Mouse (Mus musculus): ENCODE data around the gene B4galt7.
"Not testable (repeated sequence)": the region's sequence is repeated elsewhere in the genome, so short reads cannot be mapped to it uniquely, and the experiment has no call there.

The B4galt7 gene

DNA sequence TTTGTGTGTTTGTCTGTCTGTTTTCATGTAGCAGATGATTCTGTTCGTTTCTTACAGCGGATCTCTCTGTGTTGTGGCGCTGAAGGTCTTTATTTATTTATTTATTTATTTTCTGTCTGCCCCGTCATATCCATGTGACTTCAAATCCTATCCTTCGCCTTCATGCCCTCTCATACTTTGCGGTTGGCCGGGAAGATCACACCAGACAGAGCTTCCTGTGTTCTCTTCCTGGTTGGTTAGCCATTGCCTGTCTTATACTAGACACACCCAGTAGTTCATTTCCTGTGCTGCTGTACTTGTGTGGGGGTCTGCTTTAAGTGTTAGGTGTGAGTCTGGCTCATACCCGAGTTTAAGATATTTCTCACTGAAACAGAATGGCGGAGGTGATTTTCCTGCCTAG is 961 bp downstream of the B4galt7 start:
- DNase-seq, result no peak

DNA sequence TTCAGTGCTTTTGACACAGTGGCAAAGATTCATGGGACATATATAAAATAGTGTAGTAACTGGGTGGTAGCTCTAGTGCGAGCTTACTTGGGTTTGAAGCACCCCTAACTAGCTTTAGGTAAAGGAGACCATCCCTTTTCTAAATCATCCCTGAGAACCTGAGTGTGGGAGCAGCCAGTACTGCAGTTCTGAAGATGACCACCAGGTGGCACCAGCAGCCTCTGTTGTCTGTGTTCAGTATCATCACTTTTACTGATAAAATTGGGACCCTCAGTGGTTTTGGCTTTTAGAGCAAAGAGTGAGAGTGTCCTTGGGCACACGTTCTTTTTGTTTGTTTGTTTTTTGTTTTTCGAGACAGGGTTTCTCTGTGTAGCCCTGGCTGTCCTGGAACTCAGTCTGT is 1.9 kb downstream of the B4galt7 start:
- DNase-seq, result peak; percentile 75 to 90

DNA sequence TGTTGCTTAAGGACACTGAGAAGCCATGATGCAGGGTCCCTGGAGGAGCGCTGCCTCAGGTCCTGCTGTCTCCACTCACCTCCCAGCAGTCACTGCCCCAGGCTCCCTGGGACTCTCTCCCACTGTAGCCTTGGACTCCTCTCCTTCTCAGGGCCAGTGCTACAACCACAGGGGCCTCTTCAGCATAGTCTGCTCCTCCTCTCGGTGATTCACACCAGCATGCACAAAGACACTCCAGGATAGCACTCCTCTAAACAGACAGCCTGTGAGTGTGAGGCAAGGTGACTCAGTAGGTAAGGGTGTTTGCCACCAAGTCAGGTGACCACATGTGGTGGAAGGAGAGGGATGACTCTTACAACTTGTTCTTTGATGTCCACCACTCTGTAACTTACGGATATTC is 4.9 kb downstream of the B4galt7 start:
- no peak for DNase-seq

DNA sequence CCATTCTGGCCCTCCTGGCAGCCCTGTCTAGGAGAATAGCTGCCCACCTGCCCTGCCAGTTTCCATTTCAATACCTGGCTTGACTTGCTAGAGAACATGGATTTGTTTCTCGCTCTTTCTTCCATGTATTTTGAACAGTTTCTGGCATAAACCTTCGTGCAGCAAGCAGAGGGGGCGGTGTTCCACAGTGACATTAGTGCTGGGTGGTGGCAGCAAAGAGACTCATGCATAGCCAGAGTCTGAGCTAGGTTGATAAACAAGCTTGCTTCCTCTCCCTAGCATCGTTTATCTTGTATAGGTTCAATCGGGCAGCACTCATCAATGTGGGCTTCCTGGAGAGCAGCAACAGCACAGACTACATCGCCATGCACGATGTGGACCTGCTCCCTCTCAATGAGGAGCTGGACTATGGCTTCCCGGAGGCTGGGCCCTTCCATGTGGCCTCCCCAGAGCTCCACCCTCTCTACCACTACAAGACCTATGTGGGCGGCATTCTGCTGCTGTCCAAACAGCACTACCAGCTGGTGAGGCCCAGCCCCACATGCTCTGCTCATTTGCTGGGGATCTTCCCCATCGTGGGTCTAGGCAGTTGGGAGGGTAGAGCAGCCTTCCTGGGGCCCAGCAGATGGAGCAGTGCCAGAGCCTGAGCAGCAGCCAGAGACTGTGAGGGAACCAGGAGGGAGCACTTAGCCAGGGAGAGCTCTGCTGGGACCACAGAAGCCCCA is 7.4 kb downstream of the B4galt7 start:
- DNase-seq, result no peak

DNA sequence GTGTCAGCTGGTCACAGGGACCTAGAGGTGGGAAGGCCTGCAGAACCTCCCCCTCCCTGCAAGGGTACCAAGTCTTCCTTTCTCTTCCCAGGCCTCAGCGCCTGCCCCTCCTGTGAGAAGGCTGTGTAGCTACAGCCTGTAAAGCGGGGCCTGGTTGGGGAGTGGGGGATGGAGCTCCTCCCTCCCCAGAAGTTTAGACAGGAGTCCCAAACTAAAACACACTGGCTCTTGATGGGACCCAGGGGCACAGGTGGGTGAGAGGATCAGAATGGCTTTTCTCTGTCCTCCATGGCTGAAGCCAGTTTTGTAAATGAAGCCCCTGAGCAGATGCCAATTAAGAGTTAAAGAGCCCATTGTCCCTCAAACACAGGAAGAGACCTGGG is 7.9 kb downstream of the B4galt7 start:
- DNase-seq, result no peak

DNA sequence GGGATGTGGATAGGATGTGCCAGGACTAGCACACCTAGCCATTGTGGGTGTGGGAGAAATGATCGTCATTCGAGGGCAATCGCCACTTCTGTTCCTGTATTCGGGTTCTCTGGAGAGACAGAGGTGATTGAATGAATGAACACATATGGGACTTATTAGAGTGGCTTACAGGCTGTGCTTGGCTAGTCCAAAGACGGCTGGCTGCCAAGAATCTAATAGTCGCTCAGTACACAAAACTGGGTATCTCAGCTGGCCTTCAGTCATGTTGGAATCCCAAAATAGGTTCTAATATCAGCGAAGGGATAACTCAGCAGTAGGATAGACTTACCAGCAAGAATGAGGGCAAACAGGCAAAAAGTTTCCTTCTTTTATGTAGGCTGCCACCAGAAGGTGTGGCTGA is 12.3 kb downstream of the B4galt7 start:
- DNase-seq, result no peak

DNA sequence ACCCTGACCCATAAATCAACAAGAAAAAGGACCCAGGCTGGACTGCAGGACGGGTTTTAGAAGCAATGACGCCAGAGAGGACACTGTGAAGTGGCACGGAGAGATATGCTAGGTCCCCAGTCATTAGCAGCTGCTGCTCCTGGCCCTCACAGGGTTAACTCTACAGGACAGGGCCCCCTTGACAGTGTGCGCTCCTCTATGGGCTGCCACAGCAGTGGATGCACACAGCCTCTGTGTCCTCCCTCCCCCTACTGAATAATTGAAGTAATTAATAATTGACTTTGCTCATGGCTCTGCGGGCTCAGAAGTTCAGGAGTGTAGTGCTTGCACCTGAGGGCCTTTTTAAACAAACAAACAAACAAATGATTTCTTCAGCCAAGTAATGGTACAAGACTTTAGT is 13.8 kb downstream of the B4galt7 start:
- no peak for DNase-seq

DNA sequence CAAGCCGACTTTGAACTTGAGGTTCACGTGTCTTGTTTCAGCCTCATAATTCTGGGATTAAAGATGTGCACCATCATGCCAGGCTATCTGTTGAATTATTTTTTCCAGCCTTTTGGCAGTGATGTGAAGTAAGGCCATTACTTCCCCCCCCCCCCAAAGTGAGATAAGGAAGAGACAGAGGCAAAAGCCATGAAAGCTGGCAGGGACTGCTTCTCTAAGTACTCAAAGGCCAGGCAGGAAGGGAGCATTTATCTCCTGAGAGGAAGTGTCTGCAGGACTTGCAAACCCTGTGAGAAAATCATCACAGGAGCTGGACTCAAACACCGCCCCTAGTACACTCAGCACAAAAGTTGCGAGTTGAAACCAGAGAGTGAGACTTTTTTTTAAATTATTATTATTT is 19.6 kb downstream of the B4galt7 start:
- no peak for DNase-seq

DNA sequence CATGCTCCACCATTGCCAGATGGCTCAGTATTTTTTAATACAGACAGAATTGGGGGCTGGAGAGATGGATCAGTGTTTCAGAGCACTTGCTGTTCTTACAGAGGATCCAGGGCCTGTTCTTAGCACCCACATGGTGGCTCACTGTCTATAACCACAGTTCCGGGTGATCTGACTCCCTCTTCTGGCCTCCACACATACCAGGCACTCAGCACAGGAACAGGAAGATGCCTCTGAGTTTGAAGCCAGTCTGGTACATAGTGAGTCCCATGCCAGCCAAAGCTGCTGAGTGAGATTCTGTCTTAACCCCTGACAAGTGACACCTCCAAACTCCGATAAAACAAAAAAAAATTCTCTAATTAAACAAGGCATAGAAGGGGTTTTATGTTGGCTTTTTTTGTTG is 20.6 kb downstream of the B4galt7 start:
- DNase-seq, result no peak

DNA sequence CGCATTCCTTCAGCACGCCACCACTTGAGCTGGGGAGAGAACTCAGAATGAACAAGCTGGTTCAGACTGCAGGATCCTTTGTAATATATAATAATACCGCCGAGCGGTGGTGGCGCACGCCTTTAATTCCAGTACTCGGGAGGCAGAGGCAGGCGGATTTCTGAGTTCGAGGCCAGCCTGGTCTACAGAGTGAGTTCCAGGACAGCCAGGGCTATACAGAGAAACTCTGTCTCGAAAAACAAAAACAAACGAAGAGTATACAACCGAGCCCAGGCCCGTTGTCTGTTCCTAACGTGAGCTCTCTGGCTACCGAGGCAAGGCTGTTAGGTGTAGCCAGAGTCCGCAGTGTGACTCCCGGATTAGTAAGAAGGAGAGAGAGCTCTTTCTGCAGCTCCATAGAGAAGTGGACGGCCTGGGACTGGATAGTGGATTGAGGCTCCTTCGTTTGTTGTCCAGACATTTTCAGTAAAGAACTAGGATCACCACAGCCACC is 22.5 kb downstream of the B4galt7 start:
- not testable (repeated sequence) for DNase-seq

DNA sequence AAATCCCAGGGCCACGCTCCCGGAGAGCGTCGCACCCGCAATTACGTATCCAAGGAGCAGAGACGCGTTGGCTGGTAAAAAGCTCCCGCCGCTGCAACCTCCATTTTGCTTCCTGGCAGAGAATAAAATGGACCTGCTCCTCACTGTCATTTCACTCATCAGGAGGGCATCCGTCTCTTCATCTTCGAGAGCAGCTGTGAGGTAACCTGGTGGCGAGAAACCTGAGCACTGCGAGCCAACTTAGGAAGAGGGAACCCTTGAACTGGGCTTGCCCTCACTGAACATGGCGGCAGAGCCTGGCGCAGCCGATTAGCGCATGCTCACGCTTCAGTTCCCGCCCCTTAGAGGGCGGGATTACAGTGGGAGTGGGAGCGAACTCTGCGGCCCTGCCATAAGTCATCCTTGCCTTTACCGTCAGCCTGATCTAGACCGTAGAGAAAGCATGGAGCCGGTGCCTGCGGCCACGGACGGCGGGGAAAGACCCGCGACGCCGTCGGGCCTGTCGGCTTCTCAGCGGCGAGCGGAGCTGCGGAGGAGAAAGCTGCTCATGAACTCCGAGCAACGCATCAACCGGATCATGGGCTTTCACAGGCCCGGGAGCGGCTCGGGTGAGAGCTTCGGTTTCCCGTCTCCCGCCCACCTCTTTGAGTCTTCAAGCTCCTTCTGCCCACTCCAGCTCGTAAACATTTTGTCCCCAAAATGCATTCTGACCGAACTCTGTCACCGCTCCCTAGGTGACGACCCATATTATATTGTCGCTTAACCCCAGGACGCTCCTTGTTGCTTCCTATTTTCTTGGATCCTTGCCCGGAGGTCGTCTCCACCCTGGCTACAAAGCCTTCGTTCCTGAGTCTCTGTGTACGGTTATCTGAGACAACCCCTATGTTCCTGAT is 23.2 kb downstream of the B4galt7 start, which contains the start of gene Caml:
Caml (plus strand) TSS at position 357 of the 893 bp plus-strand sequence.
- peak; percentile 89 to 92 for DNase-seq

DNA sequence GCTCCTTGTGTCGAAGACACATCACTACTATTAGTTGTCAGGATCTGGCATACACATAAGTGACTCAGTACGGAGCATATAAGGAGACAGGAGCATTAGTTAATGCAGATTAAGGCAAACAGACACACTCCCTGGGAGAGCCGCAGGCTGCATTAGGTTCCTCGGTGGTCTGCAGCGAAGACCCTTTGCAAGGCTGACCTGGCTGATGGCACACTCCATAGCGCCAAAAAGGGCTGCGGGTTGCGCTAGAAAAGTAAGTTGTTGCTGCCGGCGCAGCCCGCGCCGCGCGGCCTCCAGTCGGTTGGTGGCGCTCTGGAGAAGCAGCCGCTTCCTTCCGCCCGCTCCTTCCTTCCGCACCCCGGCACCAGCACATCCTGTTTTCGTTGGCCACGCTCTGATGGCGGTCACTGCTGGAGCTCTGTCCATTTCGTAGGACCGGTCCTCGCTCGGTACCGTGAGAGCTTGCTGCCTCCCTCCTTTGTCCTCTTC is 35.0 kb downstream of the B4galt7 start, which contains the start of gene Ddx46:
Ddx46 (plus strand) TSS at position 389 of the 489 bp plus-strand sequence.
- DNase-seq, result peak; percentile 90 to 94

DNA sequence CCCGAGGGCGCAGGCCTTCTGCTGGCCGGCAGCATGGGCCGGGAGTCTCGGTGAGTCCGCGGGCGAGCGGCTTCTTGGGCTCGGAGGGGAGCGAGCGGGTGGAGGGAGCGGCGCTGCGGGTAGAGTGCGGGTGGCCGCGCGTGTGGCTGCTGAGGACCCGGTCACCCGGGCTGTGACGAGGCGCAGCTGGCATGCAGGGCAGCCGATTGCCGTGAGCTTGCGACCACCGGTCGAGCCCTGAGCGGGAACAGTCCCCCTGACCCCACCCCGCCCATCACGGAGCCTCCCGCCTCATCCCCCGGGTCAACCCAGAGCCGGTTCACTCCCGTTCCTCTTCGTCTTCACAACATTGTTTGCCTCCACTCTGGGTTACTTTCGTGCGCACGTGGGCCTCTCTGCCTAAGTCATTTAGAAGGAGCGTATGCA is 35.5 kb downstream of the B4galt7 start:
- DNase-seq, result peak in 1 of 2 experiments; percentile 57

DNA sequence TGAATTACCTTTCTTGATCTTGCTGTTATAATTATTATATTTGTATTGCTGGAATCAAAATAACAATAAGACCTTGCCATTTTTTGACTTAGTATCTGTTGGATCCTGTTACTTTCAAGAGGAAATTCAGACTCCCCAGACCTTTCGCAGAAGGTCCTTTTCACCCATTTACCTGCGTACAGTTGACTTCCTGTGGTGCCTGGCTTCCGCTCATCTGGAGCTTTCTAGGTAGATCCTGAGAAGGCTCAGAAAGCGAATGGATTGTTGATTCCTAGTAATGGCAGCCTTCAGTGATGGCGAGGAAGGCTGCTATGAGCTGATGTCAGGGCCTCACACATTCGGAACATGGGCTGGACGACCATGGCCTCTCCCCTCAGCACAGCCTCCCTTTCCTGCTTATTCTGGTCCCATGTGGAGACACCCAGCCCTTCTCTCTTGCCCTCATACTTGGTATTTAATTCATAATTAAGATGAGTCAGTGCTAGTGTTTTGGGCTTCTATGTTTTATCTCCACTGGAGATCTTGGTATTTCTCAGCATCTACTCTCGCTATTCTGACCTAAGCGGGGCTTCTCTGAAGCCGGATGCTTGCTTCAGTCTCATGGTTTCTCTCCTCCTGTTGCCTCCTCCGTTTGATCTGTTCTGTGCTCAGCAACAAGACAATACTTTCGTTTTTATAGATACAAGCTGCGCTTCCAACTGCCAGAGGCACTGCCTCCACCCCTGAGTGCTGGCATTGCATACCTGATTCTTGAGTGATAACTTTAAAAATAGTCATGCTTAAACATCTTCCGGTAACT is 36.7 kb downstream of the B4galt7 start:
- no peak for DNase-seq

DNA sequence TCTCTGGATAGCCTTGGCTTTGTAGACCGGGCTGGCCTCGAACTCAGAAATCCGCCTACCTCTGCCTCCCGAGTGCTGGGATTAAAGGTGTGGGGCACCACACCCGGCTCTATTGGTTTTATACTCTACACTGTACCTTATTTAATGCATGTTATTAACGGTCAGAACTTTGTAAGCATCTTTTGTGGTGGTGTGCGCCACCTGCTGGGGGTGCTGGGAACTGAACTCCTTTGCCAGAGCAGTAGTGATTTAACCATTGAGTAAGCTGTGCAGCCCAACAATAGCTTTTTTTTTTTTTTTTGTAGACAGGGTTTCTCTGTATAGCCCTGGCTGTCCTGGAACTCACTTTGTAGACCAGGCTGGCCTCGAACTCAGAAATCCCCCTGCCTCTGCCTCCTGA is 40.8 kb downstream of the B4galt7 start:
- peak; percentile 75 to 88 for DNase-seq

DNA sequence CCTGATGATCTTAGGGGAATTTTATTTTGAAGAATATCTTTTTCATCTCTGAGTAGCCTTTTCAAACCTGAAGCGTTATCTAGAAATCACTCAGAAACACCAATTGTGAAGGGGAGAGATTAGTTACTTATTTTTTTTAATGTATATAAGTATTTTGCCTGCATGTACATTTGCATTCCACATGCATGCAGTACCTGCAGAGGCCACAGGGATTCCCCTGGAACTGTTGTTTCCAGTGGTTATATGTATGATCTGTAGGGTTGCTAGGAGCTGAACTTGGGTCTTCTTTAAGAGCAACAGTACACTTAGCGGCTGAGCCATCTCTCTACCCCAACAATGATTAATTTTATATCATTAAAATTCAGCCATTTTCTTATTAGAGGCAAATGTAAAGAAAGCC is 44.8 kb downstream of the B4galt7 start:
- no peak for DNase-seq

DNA sequence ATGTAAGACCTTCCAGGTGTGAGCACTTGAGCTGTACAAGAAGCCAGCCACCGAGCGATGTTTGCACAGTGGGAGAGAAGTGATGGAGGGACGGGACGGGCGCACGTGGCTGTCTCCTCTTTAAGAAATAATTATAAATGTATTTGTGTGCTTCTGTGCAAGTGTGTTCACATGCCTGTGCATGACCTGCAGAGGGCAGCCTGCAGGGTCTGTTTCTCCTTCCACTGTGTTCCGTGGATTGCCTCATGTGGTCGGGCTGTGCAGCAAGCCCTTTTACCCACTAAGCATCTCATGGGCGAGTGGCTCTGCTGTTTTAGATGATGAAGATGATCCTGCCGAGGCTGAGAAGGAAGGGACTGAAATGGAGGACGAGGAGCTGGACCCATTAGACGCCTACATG is 50.4 kb downstream of the B4galt7 start:
- DNase-seq, result peak in 1 of 2 experiments; percentile 36

DNA sequence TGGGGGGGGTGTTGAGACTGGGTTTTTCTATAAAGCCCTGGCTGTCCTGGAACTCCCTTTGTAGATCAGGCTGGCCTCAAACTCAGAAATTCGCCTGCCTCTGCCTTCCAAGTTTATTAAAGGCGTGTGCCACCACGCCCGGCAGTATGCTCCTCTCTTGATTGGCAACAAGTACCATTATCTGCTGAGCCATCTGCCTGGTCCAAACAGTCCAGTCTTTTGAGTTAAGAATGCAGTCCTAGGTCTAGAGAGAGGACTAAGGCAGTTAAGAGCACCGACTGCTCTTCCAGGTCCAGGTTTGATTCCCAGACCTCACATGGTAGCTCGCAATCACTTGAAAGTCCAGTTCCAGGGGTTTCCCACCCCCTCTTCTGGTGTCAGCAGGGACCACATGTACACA is 51.3 kb downstream of the B4galt7 start:
- no peak for DNase-seq

All from kidney, postnatal 25 days (tissue).